Mouse (Mus musculus) olfactory bulb, adult 2 months (tissue): ENCODE measurements around the gene Otos. TPM values are rescaled to one million over a fixed set of nuclear protein-coding genes. Genes with fewer than 3 reads are reported as not detected.

ENCODE experiments used
- H3K27ac ChIP-seq: fragments of 200-500 bp; 2 replicates; pipeline ENCODE4 v1.5.1; 2012; ENCODE audit warnings: low read depth, low read length; ENCODE audit not compliant: insufficient read depth
- H3K4me1 ChIP-seq: fragments of 200-500 bp; 2 replicates; pipeline ENCODE4 v1.6.1; 2012; ENCODE audit warnings: low read length; ENCODE audit not compliant: control insufficient read depth, insufficient read depth
- H3K4me3 ChIP-seq: fragments of 200-500 bp; 2 replicates; pipeline ENCODE4 v1.5.1; 2012; ENCODE audit warnings: mild to moderate bottlenecking, low read depth, low read length, moderate library complexity; ENCODE audit not compliant: insufficient read depth
- CTCF ChIP-seq: fragments of 200-500 bp; IDR thresholded peaks from 2 replicates; pipeline ENCODE4 v1.5.1; 2012; ENCODE audit warnings: low read depth, mild to moderate bottlenecking, low read length, moderate library complexity; ENCODE audit not compliant: insufficient read depth
- POLR2A ChIP-seq: fragments of 200-500 bp; IDR thresholded peaks from 2 replicates; pipeline ENCODE4 v1.6.1; 2012; ENCODE audit warnings: mild to moderate bottlenecking, low read depth, low read length, moderate library complexity; ENCODE audit not compliant: insufficient read depth
- WGBS: fragments of 180-500 bp; shearing (Covaris S2); methylation state at CpG from one replicate; pipeline ENCODE4 v1.1.7; 2018; 5-methylcytosine and 5-hydroxymethylcytosine counted together
- polyA plus RNA-seq: library from polyadenylated mRNA; stranded (reverse); fragments of >200 nt; gene quantifications from 2 replicates; pipeline ENCODE4 v1.2.4, GENCODE M21; 2012; ENCODE audit warnings: low replicate concordance; ENCODE audit not compliant: missing spikeins, insufficient read depth, insufficient read length

Otos gene
- polyA plus RNA-seq, 1 experiment, result not detected

- Histone ChIP-seq H3K4me3 (no peak overlapping the region), H3K27ac (no peak overlapping the region), H3K4me1 (no peaks in the 10 kb centered on the region)
- TF ChIP-seq POLR2A, result no peak
- no peak for TF ChIP-seq CTCF
- WGBS, result 66% methylated on average over 5 of the region's 5 CpGs
Measured at GRCm38 (mm10) chr1:92632196-92632595, 16.4 kb downstream of the Otos start.

- no peak overlapping the region for H3K27ac ChIP-seq
- no peaks in the 10 kb centered on the region for H3K4me1 ChIP-seq
- H3K4me3 ChIP-seq, result no peak overlapping the region
- 32% methylated on average over 4 of the region's 4 CpGs for WGBS
- no peak for TF ChIP-seq CTCF
- TF ChIP-seq POLR2A, result no peak
Measured at GRCm38 (mm10) chr1:92628227-92628626, 20.4 kb downstream of the Otos start.

GRCm38 (mm10) chr1:92618360-92618759, 30.3 kb downstream of the Otos start:
- 58% methylated on average over 4 of the region's 4 CpGs for WGBS

GRCm38 (mm10) chr1:92617488-92617887, 31.2 kb downstream of the Otos start, which contains the start of gene Olfr12:
Gene Olfr12, plus strand, starts transcription at chr1:92617788.
- TF ChIP-seq CTCF (no peak), POLR2A (no peak)
- 78% methylated on average over 2 of the region's 2 CpGs for WGBS
- Histone ChIP-seq H3K4me1 (no peaks in the 10 kb centered on the region), H3K27ac (no peak within 1 kb of the TSS), H3K4me3 (no peak within 1 kb of the TSS)

More at GRCm38 (mm10) chr1:92618360-92618759, 30.3 kb downstream of the Otos start:
- no peak for TF ChIP-seq POLR2A
- TF ChIP-seq CTCF, result no peak
- no peak overlapping the region for H3K4me3 ChIP-seq
- H3K27ac ChIP-seq, result no peak overlapping the region
- no peaks in the 10 kb centered on the region for H3K4me1 ChIP-seq

DNA sequence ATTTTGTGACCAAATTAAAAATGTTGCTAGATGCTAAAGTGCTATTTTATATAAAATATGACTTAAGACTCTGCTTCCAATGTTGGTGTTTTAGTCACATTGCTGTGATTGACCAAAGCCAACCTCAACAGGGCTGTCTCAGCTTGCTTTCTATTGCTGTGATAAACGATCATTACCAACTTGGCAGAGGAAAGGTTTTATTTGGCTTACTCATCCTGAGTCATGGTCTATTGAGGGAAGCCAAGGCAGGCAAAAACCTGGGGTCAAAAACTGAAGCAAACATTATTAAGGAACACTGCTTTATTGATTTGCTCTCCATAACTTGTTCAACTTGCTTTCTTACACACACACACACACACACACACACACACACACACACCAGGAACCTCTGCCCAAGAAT, 32.6 kb downstream of the Otos start:
- no peak overlapping the region for H3K27ac ChIP-seq
- TF ChIP-seq CTCF, result no peak
- TF ChIP-seq POLR2A, result no peak
- H3K4me3 ChIP-seq, result no peak overlapping the region
- H3K4me1 ChIP-seq, result no peaks in the 10 kb centered on the region
- 24% methylated on average over 1 of the region's 1 CpGs for whole genome bisulfite sequencing

DNA sequence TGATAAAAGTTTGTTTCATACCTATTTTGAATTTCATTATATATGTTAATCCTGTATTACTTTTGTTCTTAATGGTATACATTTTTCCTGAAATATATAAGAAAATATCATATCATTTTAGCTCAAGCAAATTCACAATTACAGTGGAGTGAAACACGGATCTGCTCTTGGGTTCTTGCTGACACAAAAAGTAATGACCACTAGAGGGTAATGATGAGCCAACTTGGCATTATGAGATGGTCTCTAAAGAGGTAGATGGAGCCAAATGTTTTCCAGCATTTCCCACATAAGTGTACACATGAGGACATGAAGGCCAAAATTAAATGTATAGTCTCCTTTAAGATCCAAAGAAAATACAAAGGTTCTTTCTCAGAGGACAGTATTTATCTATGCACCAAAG, 34.1 kb downstream of the Otos start:
- TF ChIP-seq POLR2A, result no peak
- no peak for TF ChIP-seq CTCF
- no peak overlapping the region for H3K27ac ChIP-seq
- no peaks in the 10 kb centered on the region for H3K4me1 ChIP-seq
- WGBS, result 8% methylated on average over 1 of the region's 1 CpGs
- no peak overlapping the region for H3K4me3 ChIP-seq

GRCm38 (mm10) chr1:92613175-92613574, 35.5 kb downstream of the Otos start:
- WGBS, result 37% methylated on average over 4 of the region's 4 CpGs
- no peak for TF ChIP-seq POLR2A
- no peak for TF ChIP-seq CTCF
- Histone ChIP-seq H3K27ac (no peak overlapping the region), H3K4me3 (no peak overlapping the region), H3K4me1 (no peaks in the 10 kb centered on the region)

DNA sequence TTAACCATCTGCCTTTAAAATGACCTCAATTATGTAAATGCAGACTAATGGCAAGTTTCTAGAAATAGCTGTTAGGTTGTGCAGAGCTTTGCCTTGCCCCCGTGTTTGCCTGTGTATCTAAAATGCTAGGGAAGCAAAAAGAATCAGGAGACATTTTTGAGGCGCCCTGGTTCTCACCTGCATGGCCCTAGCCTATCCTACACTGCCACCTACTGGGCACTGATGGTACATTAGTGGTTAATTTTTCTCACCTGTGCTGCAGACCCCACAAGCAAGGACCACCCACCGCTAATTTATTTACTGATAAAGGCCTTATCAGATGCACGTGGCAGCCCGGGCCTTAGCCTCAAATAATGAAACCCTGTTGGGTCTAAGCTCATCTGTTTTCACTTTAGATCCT, 37.6 kb downstream of the Otos start:
- no peak overlapping the region for H3K4me3 ChIP-seq
- no peaks in the 10 kb centered on the region for H3K4me1 ChIP-seq
- WGBS, result 5% methylated on average over 5 of the region's 5 CpGs
- no peak overlapping the region for H3K27ac ChIP-seq
- TF ChIP-seq POLR2A (no peak), CTCF (peak; percentile 36; the same call in 1 of the 2 replicates)

DNA sequence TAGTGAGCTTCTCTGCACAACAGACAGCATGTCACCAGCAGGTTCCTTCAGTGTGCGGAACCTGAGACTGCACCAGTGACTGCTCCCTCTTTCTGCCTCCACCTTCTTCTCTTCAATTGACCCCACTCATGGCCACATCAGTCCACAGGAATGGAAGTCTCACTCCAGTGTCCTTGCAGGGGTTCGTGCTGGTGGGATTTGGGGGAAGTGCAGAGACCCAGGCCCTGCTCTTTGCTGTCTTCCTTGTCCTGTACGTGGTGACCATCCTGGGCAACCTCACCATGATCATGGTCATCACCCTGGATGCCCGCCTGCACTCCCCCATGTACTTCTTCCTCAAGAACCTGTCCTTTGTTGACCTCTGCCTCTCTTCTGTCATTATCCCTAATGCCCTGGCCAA, 40.9 kb downstream of the Otos start:
- no peak for TF ChIP-seq POLR2A
- no peak for TF ChIP-seq CTCF
- 81% methylated on average over 4 of the region's 4 CpGs for WGBS

GRCm38 (mm10) chr1:92605482-92605881, 43.2 kb downstream of the Otos start, which contains the start of gene Olfr1410:
Gene Olfr1410, plus strand, starts transcription at chr1:92605782.
- TF ChIP-seq POLR2A (no peak), CTCF (no peak)
- no peaks in the 10 kb centered on the region for H3K4me1 ChIP-seq
- H3K4me3 ChIP-seq, result no peak within 1 kb of the TSS
- WGBS, result 93% methylated on average over 1 of the region's 1 CpGs
- no peak within 1 kb of the TSS for H3K27ac ChIP-seq

More for the DNA sequence above, 40.9 kb downstream of the Otos start:
- no peaks in the 10 kb centered on the region for H3K4me1 ChIP-seq
- no peak overlapping the region for H3K27ac ChIP-seq
- no peak overlapping the region for H3K4me3 ChIP-seq

DNA sequence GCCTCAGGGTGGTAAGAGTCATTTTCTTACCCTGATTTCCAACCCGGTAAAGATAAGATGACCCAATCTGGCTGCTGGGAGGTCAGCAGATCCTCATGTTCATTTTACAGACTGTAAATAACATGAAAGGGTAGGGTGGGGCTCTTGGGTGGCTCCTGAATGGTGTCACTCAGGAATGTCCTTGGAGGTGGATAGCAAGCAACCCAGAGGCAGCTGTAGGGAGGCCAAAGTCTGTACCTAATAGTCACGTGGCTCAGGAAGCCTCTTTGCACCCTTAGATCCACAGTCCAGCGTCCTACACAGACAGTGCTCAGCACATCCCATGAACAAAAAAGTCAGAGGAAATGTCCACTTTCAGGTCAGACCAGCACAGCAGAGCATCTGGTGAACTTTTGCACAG, 52.6 kb downstream of the Otos start:
- WGBS, result 92% methylated on average over 3 of the region's 3 CpGs
- Histone ChIP-seq H3K4me1 (no peaks in the 10 kb centered on the region), H3K27ac (no peak overlapping the region), H3K4me3 (no peak overlapping the region)
- no peak for TF ChIP-seq POLR2A
- TF ChIP-seq CTCF, result no peak

Other genes starting within 250 kb of the Otos start
- gene Ndufa10, start 175.0 kb downstream of the Otos start, polyA plus RNA-seq, result 207 TPM in 1 of 2 replicates, not detected in the other
- gene Olfr1416, start 163.7 kb downstream of the Otos start, polyA plus RNA-seq, result not detected in 2 replicates
- gene Olfr1415, start 152.7 kb downstream of the Otos start, polyA plus RNA-seq, result not detected in 2 replicates
- not detected in 2 replicates for gene Olfr1414, start 130.2 kb downstream of the Otos start, polyA plus RNA-seq
- gene Olfr1413, start 77.5 kb downstream of the Otos start, polyA plus RNA-seq, result not detected in 2 replicates
- not detected in 2 replicates for gene Olfr1412, start 63.1 kb downstream of the Otos start, polyA plus RNA-seq
- gene Olfr1411, start 54.4 kb downstream of the Otos start, polyA plus RNA-seq, result not detected in 2 replicates
- not detected in 2 replicates for gene Olfr1410, start 43.1 kb downstream of the Otos start, polyA plus RNA-seq
- gene Olfr12, start 31.1 kb downstream of the Otos start, polyA plus RNA-seq, result not detected in 2 replicates
- gene Cops9, start 6.9 kb downstream of the Otos start, polyA plus RNA-seq, result not detected in 2 replicates
- not detected in 2 replicates for gene Gpc1, start 182.8 kb upstream of the Otos start, polyA plus RNA-seq